Mouse (Mus musculus) MEL (cell line): ENCODE results near the gene 2410002F23Rik. TPM values are rescaled to one million over a fixed set of nuclear protein-coding genes. Genes with fewer than 3 reads are reported as not detected.
A peak's percentile ranks its signal among the peaks of the same experiment; 100 is the strongest.

ENCODE experiments used
- DNase-seq: peaks from one replicate; pipeline ENCODE4 v3.0.0; 2011; ENCODE audit warnings: low read depth, low spot score
- H3K27ac ChIP-seq: 2 replicates; pipeline ENCODE4 v1.5.1; 2012; ENCODE audit warnings: low read depth, mild to moderate bottlenecking, control low read depth, low read length, moderate library complexity; ENCODE audit not compliant: control insufficient read depth
- H3K27me3 ChIP-seq, 2 experiments: fragments of 150-350 bp in 1 of 2; sonication (generic) in 1 of 2; 2 replicates each; pipeline ENCODE4 v1.6.1; 2012; ENCODE audit warnings: low read length in 2 of 2, mild to moderate bottlenecking in 2 of 2, improper control_type of control experiment in 1 of 2, moderate library complexity in 1 of 2; ENCODE audit not compliant: insufficient read depth in 2 of 2, control insufficient read depth in 1 of 2
- H3K36me3 ChIP-seq, 2 experiments: 2 replicates each; pipeline ENCODE4 v1.6.1; 2012 to 2014; ENCODE audit warnings: low read length in 2 of 2, improper control_type of control experiment in 1 of 2, inconsistent platforms in 1 of 2, mild to moderate bottlenecking in 1 of 2; ENCODE audit not compliant: insufficient read depth in 2 of 2, control insufficient read depth in 1 of 2
- H3K4me1 ChIP-seq, 2 experiments: fragments of 150-350 bp in 1 of 2; sonication (generic) in 1 of 2; 2 replicates each; pipeline ENCODE4 v1.6.1; 2012; ENCODE audit warnings: low read length in 2 of 2, improper control_type of control experiment in 1 of 2, mild to moderate bottlenecking in 1 of 2; ENCODE audit not compliant: insufficient read depth in 2 of 2, control insufficient read depth in 1 of 2
- H3K4me3 ChIP-seq, 2 experiments: fragments of 150-350 bp in 1 of 2; sonication (generic) in 1 of 2; 2 replicates each; pipeline ENCODE4 v1.5.1; 2012; ENCODE audit warnings: low read depth in 2 of 2, low read length in 2 of 2, mild to moderate bottlenecking in 2 of 2, moderate library complexity in 2 of 2, control low read depth in 1 of 2, improper control_type of control experiment in 1 of 2; ENCODE audit not compliant: control insufficient read depth in 1 of 2, insufficient read depth in 1 of 2
- H3K79me2 ChIP-seq: 2 replicates; pipeline ENCODE4 v1.6.1; 2012; ENCODE audit warnings: mild to moderate bottlenecking, low read length, moderate library complexity; ENCODE audit not compliant: control insufficient read depth, poor library complexity, insufficient read depth
- H3K9ac ChIP-seq: 2 replicates; pipeline ENCODE4 v1.6.1; 2012; ENCODE audit warnings: low read depth, mild to moderate bottlenecking, control low read depth, low read length, moderate library complexity; ENCODE audit not compliant: control insufficient read depth, poor library complexity, severe bottlenecking
- H3K9me3 ChIP-seq: fragments of 150-350 bp; sonication (generic); replicated peaks from 2 replicates; pipeline ENCODE4 v1.6.1; 2012; ENCODE audit warnings: mild to moderate bottlenecking, low read length, improper control_type of control experiment, moderate library complexity; ENCODE audit not compliant: insufficient read depth
- BHLHE40 ChIP-seq: IDR thresholded peaks from 2 replicates; pipeline ENCODE4 v1.6.1; 2012; ENCODE audit warnings: low read depth, mild to moderate bottlenecking, inconsistent platforms, low read length, improper control_type of control experiment, borderline replicate concordance
- CHD2 ChIP-seq: IDR thresholded peaks from 2 replicates; pipeline ENCODE4 v1.6.1; 2011; ENCODE audit warnings: low read length, improper control_type of control experiment
- CTCF ChIP-seq, 3 experiments: IDR thresholded peaks in 2 of 3; conservative IDR thresholded peaks in 1 of 3; 2 replicates each; pipeline ENCODE4 v1.5.1; 2011 to 2012; ENCODE audit warnings: low read length in 3 of 3, low read depth in 2 of 3, mild to moderate bottlenecking in 2 of 3, improper control_type of control experiment in 1 of 3, inconsistent platforms in 1 of 3, mixed read lengths in 1 of 3, moderate library complexity in 1 of 3; ENCODE audit not compliant: control insufficient read depth in 1 of 3, insufficient read depth in 1 of 3, poor library complexity in 1 of 3, severe bottlenecking in 1 of 3
- E2F4 ChIP-seq: IDR thresholded peaks from 2 replicates; pipeline ENCODE4 v1.6.1; 2011; ENCODE audit warnings: low read depth, low read length, improper control_type of control experiment, borderline replicate concordance
- ELF1 ChIP-seq: IDR thresholded peaks from 2 replicates; pipeline ENCODE4 v1.6.1; 2014; ENCODE audit warnings: low read depth, mild to moderate bottlenecking, inconsistent platforms, low read length, improper control_type of control experiment, moderate library complexity
- GABPA ChIP-seq: IDR thresholded peaks from 2 replicates; pipeline ENCODE4 v1.6.1; 2012; ENCODE audit warnings: low read depth, mild to moderate bottlenecking, inconsistent platforms, low read length, improper control_type of control experiment, moderate library complexity
- HCFC1 ChIP-seq: IDR thresholded peaks from 2 replicates; pipeline ENCODE4 v1.6.1; 2012; ENCODE audit warnings: low read depth, mild to moderate bottlenecking, inconsistent platforms, low read length, improper control_type of control experiment, moderate library complexity
- MAZ ChIP-seq: IDR thresholded peaks from 2 replicates; pipeline ENCODE4 v1.6.1; 2012; ENCODE audit warnings: low read depth, mild to moderate bottlenecking, inconsistent platforms, low read length, improper control_type of control experiment
- MYB ChIP-seq: IDR thresholded peaks from 2 replicates; pipeline ENCODE4 v1.6.1; 2011; ENCODE audit warnings: mild to moderate bottlenecking, low read depth, low read length, improper control_type of control experiment
- NRF1 ChIP-seq: IDR thresholded peaks from 2 replicates; pipeline ENCODE4 v1.6.1; 2014; ENCODE audit warnings: low read depth, mild to moderate bottlenecking, inconsistent platforms, low read length, improper control_type of control experiment, moderate library complexity; ENCODE audit not compliant: poor library complexity, insufficient read depth, severe bottlenecking
- POLR2AphosphoS2 ChIP-seq: IDR thresholded peaks from 2 replicates; pipeline ENCODE4 v1.6.1; 2011; ENCODE audit warnings: low read length, improper control_type of control experiment
- POLR2AphosphoS5 ChIP-seq: IDR thresholded peaks from 2 replicates; pipeline ENCODE4 v1.6.1; 2012; ENCODE audit warnings: low read depth, borderline replicate concordance, mild to moderate bottlenecking, inconsistent platforms, low read length, moderate library complexity, mixed read lengths
- RAD21 ChIP-seq: IDR thresholded peaks from 2 replicates; pipeline ENCODE4 v1.6.1; 2011; ENCODE audit warnings: mild to moderate bottlenecking, low read depth, low read length, improper control_type of control experiment
- RCOR1 ChIP-seq: IDR thresholded peaks from 2 replicates; pipeline ENCODE4 v1.6.1; 2012; ENCODE audit warnings: low read depth, mild to moderate bottlenecking, inconsistent platforms, low read length, improper control_type of control experiment
- SIN3A ChIP-seq: IDR thresholded peaks from 2 replicates; pipeline ENCODE4 v1.6.1; 2012; ENCODE audit warnings: low read length, improper control_type of control experiment, inconsistent platforms
- SMC3 ChIP-seq: IDR thresholded peaks from 2 replicates; pipeline ENCODE4 v1.6.1; 2011; ENCODE audit warnings: low read depth, low read length, improper control_type of control experiment
- TBP ChIP-seq: IDR thresholded peaks from 2 replicates; pipeline ENCODE4 v1.8.0; 2011; ENCODE audit warnings: low read depth, low read length, improper control_type of control experiment
- TCF12 ChIP-seq: IDR thresholded peaks from 2 replicates; pipeline ENCODE4 v1.6.1; 2014; ENCODE audit warnings: low read depth, mild to moderate bottlenecking, inconsistent platforms, low read length, improper control_type of control experiment, moderate library complexity
- UBTF ChIP-seq: IDR thresholded peaks from 2 replicates; pipeline ENCODE4 v1.6.1; 2012; ENCODE audit warnings: low read depth, mild to moderate bottlenecking, inconsistent platforms, low read length, improper control_type of control experiment, moderate library complexity, borderline replicate concordance; ENCODE audit not compliant: insufficient read depth
- USF2 ChIP-seq, 2 experiments: IDR thresholded peaks; 2 replicates each; pipeline ENCODE4 v1.6.1; 2011 to 2012; ENCODE audit warnings: improper control_type of control experiment in 2 of 2, low read length in 2 of 2, borderline replicate concordance in 1 of 2, inconsistent platforms in 1 of 2, low read depth in 1 of 2, mild to moderate bottlenecking in 1 of 2; ENCODE audit not compliant: insufficient read depth in 1 of 2
- ZC3H11A ChIP-seq: IDR thresholded peaks from 2 replicates; pipeline ENCODE4 v1.6.1; 2012; ENCODE audit warnings: low read depth, mild to moderate bottlenecking, inconsistent platforms, low read length, improper control_type of control experiment
- ZKSCAN1 ChIP-seq: IDR thresholded peaks from 2 replicates; pipeline ENCODE4 v1.6.1; 2012; ENCODE audit warnings: low read depth, mild to moderate bottlenecking, inconsistent platforms, low read length, improper control_type of control experiment, moderate library complexity
- polyA plus RNA-seq, 2 experiments: library from polyadenylated mRNA; stranded (reverse) in 1 of 2; unstranded in 1 of 2; fragments of >175 nt in 1 of 2; fragments of >200 nt in 1 of 2; gene quantifications; 2 replicates each; pipeline versions ENCODE4 v1.2.1 to v1.2.4; 2012; ENCODE audit warnings: low replicate concordance in 2 of 2, low read depth in 1 of 2; ENCODE audit not compliant: insufficient read length in 2 of 2, insufficient read depth in 1 of 2, missing spikeins in 1 of 2
- total RNA-seq: library from RNA; depleted of rRNA; stranded (reverse); fragments of 300-350 nt; gene quantifications from 2 replicates; pipeline ENCODE4 v1.2.3, GENCODE M21; 2012

2410002F23Rik gene
- total and polyA plus RNA-seq, 3 experiments: 148 to 841 (median 174) TPM

DNA sequence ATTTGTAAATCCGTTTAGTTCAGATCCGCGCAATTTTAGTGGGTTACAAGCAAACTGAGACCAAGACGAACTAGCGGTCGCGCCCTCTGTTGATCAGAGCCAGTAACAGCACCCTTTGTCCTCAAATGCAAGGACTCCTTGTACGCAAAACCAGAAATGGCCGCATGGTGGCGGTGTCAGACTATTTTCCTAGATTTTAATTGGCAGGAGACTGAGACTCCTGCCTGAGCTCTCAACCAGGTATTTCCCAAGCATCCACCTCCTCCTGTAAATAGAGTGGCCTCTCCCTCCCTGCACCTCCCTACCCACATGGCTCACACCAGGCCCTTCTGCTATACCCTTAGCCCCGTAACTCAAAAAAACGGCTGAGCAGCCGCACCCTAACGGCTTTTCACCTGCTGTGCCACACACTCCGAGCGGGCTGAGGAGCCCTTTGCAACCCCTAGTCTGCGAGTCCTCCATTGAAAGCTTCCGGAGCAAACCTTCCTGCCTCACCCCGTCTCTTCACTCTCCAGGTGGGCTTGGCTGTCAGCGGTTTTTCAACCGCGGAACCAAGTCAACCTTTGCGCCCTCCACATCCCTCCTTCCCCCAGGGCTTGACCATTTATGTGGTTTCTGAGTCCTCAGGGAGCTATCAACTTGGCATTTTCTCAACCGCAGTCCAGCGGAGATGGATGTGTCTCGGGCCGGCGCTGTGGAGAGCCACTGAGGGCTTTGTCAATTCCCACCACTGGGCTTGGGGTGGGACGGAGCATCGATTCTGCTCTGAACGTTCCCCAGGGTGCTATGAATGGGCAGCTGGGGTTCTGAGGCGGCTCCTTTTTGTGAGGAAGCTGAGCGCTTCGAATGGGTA, 16.5 kb downstream of the 2410002F23Rik start:
- H3K36me3 ChIP-seq: no peaks in the 10 kb centered on the region
- H3K4me3 ChIP-seq: no peak overlapping the region
- TF ChIP-seq POLR2AphosphoS5: no peak
- TF ChIP-seq SIN3A: peak; percentile 39; the same call in 1 of the 2 replicates
- no peak for TF ChIP-seq GABPA
- TF ChIP-seq SMC3: peak; percentile 95
- peak; percentile 91 for TF ChIP-seq ZC3H11A
- no peak for TF ChIP-seq BHLHE40
- peak; percentile 88 for TF ChIP-seq RAD21
- TF ChIP-seq USF2 (IDR thresholded peaks at IDR 0.05; ENCODE audit: borderline replicate concordance in 1 of 2, insufficient read depth in 1 of 2, low read depth in 1 of 2, low read length in 2 of 2): no peak
- TF ChIP-seq POLR2AphosphoS2: no peak
- TF ChIP-seq NRF1: no peak
- no peak for TF ChIP-seq CHD2
- TF ChIP-seq TBP: no peak
- TF ChIP-seq MAZ: no peak
- TF ChIP-seq UBTF: no peak
- TF ChIP-seq TCF12: no peak
- peak; percentile 85 to 95 (median 92) for TF ChIP-seq CTCF (IDR thresholded peaks at IDR 0.05 in 2 of 3, conservative IDR thresholded peaks at IDR 0.05 in 1 of 3; ENCODE audit: control insufficient read depth in 1 of 3, insufficient read depth in 1 of 3, low read depth in 2 of 3, low read length in 3 of 3, poor library complexity in 1 of 3, severe bottlenecking in 1 of 3)
- TF ChIP-seq ELF1: no peak
- TF ChIP-seq ZKSCAN1: no peak
- 0 out of 2 replicates have a peak, but pooled peaks have one; percentile 27 for TF ChIP-seq RCOR1
- TF ChIP-seq, all 39 proteins: peak for 6
- H3K9ac ChIP-seq: no peak overlapping the region
- no peaks in the 10 kb centered on the region for H3K9me3 ChIP-seq
- no peaks in the 10 kb centered on the region for H3K27me3 ChIP-seq
- H3K4me1 ChIP-seq: no peaks in the 10 kb centered on the region
- no peaks in the 10 kb centered on the region for H3K79me2 ChIP-seq
- DNase-seq: peak; percentile 88
- no peak overlapping the region for H3K27ac ChIP-seq

GRCm38 (mm10) chr7:44268117-44268516, 21.6 kb downstream of the 2410002F23Rik start:
- DNase-seq: no peak
- Histone ChIP-seq H3K4me1 (no peaks in the 10 kb centered on the region), H3K9me3 (no peaks in the 10 kb centered on the region), H3K27ac (no peak overlapping the region), H3K27me3 (no peaks in the 10 kb centered on the region), H3K4me3 (no peak overlapping the region), H3K36me3 (no peaks in the 10 kb centered on the region), H3K9ac (no peak overlapping the region), H3K79me2 (no peaks in the 10 kb centered on the region)
- TF ChIP-seq TBP (no peak), GABPA (no peak), E2F4 (no peak), ZC3H11A (no peak), MYB (no peak), TCF12 (no peak), HCFC1 (no peak), UBTF (no peak)
